Mouse (Mus musculus) CH12.LX (cell line): ENCODE measurements around the gene Rasgef1a.

Experiments used
- CHD2 ChIP-seq: IDR thresholded peaks from 2 replicates; pipeline ENCODE4 v1.6.1; 2011; ENCODE audit warnings: low read length, improper control_type of control experiment
- CTCF ChIP-seq, 2 experiments: IDR thresholded peaks in 1 of 2; conservative IDR thresholded peaks in 1 of 2; 2 replicates each; pipeline ENCODE4 v1.5.1; 2011 to 2012; ENCODE audit warnings: low read depth in 2 of 2, low read length in 2 of 2, improper control_type of control experiment in 1 of 2, inconsistent platforms in 1 of 2, mild to moderate bottlenecking in 1 of 2, moderate library complexity in 1 of 2
- EP300 ChIP-seq: IDR thresholded peaks from 2 replicates; pipeline ENCODE4 v1.6.1; 2011; ENCODE audit warnings: low read length, improper control_type of control experiment
- ETS1 ChIP-seq: conservative IDR thresholded peaks from 2 replicates; pipeline ENCODE4 v1.6.1; 2012; ENCODE audit warnings: low read depth, mild to moderate bottlenecking, inconsistent platforms, low read length, improper control_type of control experiment, moderate library complexity
- KAT2A ChIP-seq: IDR thresholded peaks from 2 replicates; pipeline ENCODE4 v1.6.1; 2012; ENCODE audit warnings: low read length, improper control_type of control experiment, inconsistent platforms; ENCODE audit not compliant: insufficient replicate concordance
- MAX ChIP-seq: IDR thresholded peaks from 2 replicates; pipeline ENCODE4 v1.6.1; 2011; ENCODE audit warnings: low read length, improper control_type of control experiment
- MAZ ChIP-seq: IDR thresholded peaks from 2 replicates; pipeline ENCODE4 v1.6.1; 2012; ENCODE audit warnings: low read depth, mild to moderate bottlenecking, inconsistent platforms, low read length, improper control_type of control experiment, moderate library complexity
- POLR2A ChIP-seq: IDR thresholded peaks from 2 replicates; pipeline ENCODE4 v1.6.1; 2011; ENCODE audit warnings: low read depth, mild to moderate bottlenecking, improper control_type of control experiment, low read length
- POLR2AphosphoS2 ChIP-seq: IDR thresholded peaks from 2 replicates; pipeline ENCODE4 v1.6.1; 2011; ENCODE audit warnings: low read depth, low read length, improper control_type of control experiment
- UBTF ChIP-seq: IDR thresholded peaks from 2 replicates; pipeline ENCODE4 v1.6.1; 2012; ENCODE audit warnings: low read depth, mild to moderate bottlenecking, inconsistent platforms, low read length, improper control_type of control experiment, moderate library complexity
- ZKSCAN1 ChIP-seq: IDR thresholded peaks from 2 replicates; pipeline ENCODE4 v1.6.1; 2012; ENCODE audit warnings: low read depth, inconsistent platforms, low read length, improper control_type of control experiment, borderline replicate concordance

- TF ChIP-seq ZKSCAN1 (no peak), POLR2A (no peak), MAZ (no peak), MAX (no peak), CTCF (conservative IDR thresholded peaks at IDR 0.05 in 1 of 2, IDR thresholded peaks at IDR 0.05 in 1 of 2; ENCODE audit: low read depth in 2 of 2, low read length in 2 of 2) (no peak), KAT2A (no peak), EP300 (no peak), ETS1 (no peak), UBTF (no peak), CHD2 (no peak), POLR2AphosphoS2 (no peak)
Measured at GRCm38 (mm10) chr6:118012987-118013866, 2.0 kb downstream of the Rasgef1a start.
